Mouse (Mus musculus) cerebellum, postnatal 36 days (tissue): ENCODE data around the gene Trpc7.

Source experiments
- DNase-seq, 2 experiments: peaks; one replicate each; pipeline ENCODE4 v3.0.0; 2021 to 2022; ENCODE audit warnings: mixed read lengths in 2 of 2

Trpc7 gene

DNA sequence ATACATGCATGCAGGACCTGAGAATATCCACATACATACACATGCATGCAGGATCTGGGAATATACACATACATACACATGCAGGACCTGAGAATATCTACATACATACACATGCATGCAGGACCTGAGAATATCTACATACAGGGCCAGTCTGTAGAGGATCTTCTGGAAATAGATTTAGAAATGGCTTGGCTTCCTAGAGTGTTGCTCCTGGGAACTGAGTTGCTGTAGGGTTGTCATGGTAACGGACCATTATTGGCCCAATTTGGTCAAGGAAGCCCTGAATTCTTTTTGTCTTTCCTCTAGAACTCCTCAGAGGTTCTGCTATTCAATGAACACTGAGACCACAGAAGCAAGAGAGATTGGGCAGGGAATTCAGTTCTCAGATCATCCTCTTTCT is 113.2 kb downstream of the Trpc7 start:
- no peak for DNase-seq

DNA sequence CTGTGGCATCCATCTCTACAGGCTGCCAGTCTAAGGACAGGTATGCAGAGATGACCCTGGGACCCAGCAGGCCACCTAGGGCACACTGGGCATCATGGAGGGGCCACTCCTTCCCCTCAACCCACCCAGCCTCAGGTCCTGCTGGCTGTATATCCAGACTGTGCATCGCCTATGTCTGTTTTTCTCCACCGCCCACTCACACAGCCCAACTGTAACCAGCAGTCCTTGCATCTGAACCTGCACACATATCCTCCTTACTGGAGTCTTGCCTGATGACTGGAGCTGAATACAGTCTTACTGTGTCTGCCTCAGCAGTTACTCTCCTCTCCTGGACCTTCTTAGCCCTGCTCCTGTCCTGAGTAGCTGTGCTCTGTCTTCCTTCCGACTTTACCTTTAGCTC is 114.1 kb downstream of the Trpc7 start:
- no peak for DNase-seq

DNA sequence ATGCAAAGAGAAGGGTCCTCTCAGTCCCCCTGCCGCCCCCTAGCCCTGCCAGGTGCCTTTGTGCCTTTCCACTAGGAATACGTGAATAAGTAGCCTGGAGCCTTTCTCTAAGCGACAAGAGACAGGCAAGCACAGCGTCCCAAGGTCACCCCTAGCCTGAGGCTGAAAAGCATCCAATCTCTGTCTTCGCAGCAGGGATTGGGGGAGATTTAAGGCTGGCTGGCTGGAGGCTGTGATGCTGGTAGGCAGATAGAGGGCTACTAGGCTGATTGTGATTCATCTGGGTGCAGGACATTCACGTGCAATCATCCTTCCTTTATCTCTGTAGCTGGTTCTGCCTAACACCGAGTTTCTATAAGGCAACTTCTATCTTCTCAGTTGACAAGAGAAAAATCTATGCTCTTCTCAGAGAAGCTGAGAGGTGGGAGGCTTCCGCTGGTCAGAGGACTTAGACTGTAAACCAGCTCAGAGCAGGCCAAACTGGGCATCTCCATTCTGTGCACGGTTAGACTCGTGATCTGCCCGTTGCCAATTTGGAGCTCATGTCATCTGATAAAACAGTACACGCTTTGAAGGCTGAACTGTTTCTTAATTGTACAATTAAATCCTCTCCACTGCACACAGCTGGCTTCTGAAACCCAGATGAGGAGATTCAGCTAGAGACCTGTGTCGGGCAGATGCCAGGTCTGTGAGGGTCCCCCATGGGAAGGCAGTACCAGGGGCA is 114.9 kb downstream of the Trpc7 start:
- DNase-seq, result no peak

DNA sequence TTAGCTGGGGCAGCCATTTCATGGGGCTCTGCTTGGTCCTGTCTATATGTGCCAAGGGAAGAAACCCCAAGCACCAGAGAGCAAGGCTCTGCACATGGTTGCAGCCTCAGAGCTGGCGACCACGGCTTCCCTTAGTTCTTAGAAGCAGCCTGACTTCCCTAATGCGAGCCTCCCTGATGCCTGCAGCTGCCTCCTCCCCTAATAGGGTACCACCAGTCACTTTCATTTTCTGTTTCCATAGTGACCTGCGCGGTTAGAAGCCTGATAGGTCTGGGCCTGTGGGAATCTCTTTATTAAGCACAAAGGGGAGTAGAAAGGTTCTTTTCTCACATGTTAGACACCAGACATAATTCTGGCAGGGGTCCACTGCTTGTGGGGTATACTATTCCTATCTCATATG is 121.5 kb downstream of the Trpc7 start:
- no peak for DNase-seq

DNA sequence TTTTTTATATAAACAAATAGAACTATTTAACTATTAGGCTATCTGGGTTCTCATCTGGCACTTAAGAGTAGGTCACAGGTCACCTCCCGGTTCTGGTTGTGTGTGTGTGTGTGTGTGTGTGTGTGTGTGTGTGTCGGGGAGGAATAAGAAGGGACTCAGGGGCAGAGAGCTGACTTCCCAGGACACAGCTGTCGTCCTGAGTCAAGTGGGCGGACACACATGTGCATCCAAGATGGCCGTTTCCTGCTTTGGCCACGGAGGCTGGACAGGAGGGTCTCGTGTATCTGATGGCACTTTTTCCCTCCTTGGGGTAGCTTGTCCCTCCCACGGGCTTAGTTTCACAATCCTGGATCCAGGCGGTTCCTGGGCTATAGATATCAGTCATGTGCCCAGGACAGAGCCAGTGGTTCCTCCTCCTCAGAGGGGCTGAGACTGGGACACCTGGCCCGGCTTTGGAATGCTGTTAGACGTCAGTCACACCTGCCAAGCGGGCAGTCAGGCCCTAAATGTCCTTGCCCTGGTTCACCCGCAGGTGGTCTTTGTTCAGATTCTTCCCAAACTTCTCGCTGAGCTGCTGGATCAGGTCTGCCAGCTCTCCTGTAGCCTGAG is 122.4 kb downstream of the Trpc7 start:
- no peak for DNase-seq

DNA sequence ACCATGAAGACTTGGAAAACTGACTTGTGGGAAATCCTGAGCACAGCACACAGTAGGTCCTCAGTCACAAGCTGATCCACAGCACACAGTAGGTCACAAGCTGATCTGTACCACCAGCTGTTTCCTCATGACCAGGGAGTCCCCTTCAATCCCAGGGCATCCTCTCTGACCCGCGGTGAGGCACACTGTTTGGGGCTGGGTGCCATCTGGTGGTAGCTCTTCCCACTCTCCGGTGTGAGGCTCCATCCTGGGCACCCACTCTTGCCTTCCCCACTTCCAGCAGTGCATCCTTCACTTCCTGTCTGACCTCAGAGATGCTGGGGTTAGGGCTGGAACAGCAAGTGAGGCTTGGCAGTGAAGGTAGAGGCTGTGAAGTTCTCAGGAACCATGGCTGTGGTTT is 123.2 kb downstream of the Trpc7 start:
- DNase-seq, result no peak

DNA sequence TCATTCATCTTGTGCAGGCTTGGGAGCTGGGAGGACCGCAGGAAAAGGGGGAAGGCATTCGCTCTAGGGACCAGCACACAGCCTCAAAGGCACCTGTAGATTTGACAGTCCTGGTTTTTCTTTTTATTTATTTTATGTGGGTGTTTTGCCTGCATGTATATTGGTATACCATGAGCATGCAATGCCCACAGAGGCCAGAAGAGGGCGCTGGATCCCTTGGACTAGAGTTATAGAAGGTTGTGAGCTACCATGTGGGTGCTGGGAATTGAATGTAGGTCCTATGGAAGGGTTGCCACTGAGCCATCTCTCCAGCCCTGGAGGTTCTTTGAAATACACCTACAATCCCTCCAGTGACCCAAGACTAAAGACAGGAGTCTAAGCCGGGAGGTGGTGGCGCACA is 125.0 kb downstream of the Trpc7 start:
- DNase-seq, result no peak

DNA sequence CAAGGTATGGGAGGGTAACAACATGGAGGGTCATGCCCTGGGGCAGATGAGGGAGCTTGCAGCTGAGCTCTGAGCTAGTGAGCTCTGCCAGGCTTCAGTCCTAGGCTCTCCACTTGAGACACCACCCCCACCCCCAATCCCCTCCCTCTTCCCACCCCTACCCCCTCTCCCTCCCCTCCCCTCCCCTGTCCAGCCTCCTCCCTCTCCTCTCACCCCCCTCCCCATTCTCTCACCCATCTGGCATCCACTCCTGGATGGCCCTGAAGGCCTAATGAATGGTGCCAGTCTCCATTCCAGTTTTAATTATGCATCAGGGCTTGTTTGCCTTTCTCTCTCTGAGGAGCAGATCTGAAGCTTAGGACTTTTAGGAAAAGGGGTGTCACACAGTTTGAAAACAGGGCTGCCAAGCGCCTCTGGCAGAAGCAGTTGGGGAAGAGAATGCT is 125.6 kb downstream of the Trpc7 start:
- no peak for DNase-seq

DNA sequence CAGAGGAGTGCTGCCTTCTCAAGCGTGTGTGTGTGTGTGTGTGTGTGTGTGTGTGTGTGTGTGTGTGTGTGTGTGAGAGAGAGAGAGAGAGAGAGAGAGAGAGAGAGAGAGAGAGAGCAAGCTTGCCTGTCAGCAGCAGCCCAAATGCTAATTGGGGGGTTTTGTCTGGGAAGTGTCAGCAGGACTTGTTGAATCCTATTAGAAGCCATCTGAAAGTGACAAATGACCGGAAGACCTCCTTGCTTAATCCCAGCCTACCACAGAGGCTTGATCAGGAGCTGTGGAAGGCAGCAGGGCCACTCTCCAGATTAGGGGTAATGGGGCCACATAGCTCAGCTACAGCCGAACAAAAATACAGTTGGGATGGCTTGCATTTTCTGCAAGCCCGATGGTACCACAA is 126.4 kb downstream of the Trpc7 start:
- no peak for DNase-seq

DNA sequence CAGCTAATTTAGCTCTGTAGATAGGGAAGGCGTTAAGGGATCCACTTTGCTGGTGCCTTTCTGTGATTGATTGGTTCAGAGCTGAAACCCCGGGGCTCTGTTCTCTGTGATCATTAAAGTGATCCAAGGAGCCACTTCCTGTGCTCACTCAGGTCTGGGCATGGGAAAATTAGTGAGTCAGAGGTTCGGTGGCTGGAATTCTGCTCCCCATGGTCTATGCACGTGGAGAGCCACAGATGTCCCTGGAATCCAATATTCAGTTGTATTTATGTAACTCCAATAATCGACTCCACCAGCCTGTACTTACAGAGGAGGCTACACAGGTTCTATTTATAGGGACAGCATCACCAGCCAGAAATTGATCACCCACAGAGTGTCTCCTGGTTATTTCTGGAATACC is 129.6 kb downstream of the Trpc7 start:
- no peak for DNase-seq

DNA sequence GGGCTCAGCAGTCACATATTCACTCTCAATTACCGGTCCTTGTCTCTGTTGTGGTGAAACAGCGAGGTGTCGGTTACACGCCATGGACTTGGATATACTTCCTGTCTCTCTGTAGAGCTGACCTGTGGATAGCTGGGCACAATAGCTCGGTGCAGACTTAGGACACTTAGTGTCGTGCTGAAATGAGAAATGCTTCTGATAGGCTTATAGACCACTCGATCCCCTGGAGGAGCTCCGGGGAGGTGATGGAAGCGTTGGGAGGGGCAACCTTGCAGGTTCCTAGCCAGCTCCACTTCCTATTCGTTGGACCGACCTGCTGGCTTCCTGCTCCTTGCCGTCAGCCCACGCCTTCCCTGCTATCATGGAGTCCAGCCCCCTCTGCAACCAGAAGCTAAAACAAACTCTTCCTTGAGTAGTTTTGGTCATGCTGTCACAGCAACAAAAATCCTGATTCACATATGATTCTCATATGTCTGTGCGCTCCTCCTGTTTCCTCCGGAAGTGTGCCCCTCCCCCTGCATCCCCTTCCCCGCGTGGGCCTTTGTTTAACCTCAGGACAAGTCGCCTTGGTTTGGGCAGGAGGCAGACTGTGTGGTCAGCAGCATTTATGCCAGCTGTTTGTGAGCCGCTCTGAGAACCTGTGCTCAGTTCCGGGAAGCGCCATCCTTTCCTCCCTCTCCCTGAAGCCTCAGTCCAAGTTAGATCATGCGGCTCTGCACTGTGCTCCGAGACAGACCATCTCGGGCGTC is 130.3 kb downstream of the Trpc7 start:
- no peak for DNase-seq

DNA sequence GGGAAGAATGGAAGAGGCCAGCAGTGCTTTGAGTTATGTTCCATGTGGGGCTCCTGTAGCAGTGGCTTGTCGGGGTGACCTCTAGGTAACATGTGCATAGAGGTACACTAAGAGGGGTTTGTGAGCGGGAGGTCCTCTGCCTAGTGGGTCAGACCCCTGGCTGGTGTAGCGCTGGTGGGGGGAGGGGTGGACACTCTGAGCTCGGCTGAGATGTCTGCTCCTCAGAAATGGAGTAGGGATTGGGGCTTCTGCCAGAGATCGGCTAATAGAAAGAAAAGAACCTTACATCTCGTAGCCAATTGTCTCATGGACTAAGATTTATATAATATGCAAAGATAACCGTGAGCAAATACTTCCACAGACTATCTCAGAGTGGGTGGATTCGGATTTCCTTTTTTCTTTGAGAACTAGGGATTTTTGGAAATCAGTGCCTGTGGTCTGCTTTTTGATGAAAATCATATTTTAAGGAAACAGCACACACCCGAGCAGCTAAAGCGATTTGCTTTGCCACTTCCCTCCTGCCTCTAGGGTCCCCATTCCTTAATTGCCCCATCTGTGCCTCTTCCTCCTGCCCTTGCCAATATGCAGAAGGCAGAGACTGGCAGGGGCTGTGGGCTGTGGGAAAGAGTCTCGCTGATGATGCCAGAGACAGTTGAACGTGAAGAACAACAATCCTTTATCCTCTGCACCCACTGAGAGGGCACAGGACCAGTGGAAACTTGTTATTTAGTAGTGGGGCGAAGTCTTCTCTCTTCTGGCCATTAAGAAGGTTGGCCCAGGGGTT is 133.2 kb downstream of the Trpc7 start:
- no peak for DNase-seq

DNA sequence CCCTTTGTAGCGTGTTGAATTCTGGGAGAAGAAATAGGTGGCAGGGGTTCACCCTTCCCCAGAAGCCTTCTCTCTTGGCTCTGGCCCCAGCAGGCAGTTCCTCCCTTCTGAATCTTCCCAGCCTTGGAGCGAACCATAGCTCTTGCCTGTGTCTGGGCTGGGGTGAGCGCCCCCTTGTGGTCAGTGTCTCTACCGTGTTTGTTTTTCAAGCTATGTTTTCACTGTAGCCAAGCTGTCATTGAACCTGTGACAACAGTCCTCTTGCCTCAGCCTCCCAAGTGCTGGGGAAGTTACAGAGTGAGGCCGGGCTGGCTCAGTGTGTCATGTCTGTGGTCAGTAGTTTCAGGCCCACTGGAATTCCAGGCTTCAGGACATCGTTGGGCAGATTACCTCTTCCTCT is 137.3 kb downstream of the Trpc7 start:
- peak; percentile 75 to 79 for DNase-seq

DNA sequence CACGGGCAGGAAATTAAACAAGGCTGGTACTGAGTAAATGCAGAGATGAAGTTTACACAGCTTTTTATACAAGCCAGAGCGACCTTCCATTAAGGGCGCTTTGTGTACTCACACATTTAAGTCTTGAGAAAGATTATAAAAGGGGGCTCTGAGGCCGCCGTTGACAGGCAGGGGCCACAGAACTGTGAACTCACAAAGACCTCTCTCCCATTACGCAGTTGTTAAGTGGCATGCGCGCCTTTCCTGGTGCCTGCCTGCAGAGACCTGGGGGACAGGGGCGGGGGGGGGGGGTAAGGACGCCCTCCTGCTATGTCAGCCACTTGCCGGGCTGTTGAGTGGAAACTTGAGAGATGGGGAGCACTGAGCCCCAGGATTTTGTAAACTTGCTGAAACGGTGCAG is 138.6 kb downstream of the Trpc7 start:
- no peak for DNase-seq

DNA sequence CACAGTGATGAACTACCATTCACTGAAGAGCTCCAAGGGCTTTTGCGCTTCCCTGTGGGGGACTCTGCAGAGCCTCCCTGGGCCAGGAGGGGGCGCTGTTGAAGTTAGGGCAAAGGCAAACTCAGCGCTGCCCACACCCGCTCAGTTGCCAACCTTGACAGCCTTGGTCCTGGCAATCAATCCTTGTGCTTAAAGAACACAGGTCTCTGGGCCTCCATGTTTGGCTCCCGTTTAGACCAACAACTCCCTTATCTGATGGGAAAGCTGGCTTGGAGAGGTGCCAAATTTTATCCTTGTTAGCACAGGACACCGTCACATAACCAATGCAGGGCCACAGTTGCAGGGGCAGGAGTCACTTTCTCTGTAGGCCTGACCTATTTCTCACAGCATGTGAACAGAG is 139.9 kb downstream of the Trpc7 start:
- no peak for DNase-seq

DNA sequence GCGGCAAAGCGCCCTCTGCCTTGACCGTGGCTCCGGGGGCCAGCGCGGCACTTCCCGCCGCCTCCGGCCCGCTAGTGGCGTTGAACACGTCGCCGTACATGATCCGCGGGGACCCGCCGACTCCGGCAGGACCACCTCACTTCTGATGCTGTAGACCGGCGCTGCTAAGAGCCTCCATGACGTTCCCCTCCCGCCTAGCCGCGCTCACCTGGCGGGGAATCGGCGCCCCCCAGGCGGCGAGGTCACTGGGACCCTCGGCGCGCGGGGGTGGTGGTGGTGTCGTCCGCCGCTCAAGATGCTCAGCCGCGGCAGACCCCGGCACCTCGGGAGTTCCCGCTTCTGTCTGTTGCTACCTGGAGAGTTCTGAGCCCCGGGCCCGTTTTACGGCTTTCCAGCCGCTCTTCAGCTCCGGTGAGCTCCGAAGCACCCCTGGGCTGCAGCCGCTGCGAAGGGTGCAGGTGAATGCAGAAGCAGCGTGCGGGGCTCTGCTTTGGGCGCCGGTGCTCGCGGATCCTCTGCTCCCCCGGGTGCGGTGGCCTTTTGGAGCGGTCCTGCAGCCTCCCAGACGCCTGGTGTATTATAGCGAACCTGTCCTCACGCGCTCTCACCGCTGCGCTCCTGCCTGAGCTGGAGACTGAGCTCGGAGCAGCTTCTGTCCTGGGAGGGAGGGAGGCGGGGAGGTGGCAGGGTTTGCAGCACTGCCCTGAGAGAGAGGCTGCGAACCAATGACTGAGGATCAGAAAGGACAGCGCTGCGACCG is 142.4 kb downstream of the Trpc7 start, which contains the start of gene Gm45623:
Gm45623 (minus strand) TSS at position 636 of the 760 bp plus-strand sequence.
- DNase-seq, result no peak

DNA sequence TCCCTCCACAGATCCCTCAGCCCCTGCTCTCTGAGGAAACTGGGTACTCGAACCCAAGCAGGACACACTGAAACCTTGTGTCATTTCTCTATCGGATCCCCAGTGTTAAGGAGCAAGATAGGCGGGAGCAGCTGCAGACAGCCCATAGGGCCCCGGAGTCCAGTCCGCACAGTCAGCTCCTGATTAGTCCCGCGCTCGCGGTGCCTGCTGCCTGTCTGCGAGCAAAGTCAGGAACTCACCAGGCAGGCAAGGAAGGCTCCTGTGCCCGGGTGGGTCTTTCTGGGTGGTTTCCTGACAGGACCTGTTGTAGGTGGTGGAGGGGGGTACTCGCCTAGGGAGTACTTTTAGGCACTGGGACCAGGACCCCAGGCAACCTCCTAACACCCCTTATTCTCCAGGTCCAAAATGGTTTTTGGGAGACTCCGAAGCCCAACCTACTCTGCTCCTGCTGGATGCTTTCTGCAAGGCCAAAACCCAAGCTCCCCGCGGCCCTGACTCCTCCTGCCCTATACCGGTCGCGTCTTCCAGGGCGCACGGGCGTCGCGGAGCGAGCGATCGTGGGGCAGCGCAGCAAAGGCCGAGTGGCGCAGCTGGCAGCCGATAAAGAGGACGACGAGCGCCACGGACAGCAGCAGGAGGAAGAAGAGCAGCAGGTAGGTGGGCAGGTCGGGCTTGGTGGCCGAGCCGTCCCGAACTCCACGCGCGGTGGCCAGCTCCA is 143.2 kb downstream of the Trpc7 start:
- no peak for DNase-seq

DNA sequence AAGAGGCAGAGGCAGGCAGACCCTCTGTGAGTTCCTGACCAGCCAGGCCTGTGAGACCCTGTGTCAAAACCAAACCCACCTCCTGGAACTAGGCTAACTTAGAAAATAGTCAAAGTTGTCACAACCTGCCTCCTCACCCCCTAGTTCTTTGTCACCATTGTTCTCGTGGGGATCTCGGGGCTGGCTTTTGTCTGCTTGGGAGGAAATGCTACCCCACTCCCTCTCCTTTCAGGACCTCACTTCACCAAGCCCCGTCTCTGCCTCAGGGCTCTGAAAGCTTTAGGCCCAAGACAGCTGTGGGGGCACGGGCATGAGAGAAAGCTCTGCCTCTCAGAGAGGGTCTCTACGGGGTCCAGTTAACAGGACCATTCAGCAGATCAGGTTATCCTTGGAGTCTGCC is 144.0 kb downstream of the Trpc7 start:
- DNase-seq, result no peak

DNA sequence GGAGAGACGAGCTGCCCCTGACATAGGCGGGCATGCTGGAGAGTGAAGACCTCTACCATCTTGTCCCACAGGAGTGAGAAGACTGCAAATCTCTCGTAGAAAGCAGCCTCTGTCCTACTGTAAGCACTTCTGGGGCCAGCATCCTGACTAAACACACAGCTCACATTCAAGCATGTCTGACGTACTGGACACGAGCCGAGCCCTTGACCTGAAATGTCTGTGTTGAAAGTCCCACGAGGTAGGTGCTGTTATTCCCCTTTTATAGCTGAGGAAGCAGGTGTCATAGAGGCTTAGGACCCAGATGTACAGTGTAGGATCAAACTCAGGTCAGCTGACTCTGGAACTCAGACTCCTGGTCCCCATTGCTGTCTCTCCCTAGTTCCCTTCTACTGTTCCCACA is 146.4 kb downstream of the Trpc7 start:
- DNase-seq, result no peak

DNA sequence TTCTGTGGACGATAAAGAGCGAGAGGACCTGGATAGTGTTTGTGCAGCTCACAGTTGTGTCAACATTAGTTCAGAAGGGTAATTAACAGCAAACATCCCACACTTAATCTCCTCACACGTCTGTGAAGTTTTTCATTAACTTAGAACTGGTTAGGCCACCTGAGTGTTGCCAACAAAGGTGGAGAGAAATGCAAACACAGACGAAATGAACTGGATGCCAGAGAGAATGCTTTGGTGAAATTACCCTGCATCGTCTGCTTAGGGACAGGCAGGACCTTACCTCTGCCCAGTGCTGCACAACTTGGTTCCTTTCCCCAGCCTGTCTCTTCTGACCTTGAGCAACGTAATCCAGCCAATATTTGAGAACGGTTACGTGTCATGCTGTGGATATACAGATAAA is 148.2 kb downstream of the Trpc7 start:
- DNase-seq, result no peak

DNA sequence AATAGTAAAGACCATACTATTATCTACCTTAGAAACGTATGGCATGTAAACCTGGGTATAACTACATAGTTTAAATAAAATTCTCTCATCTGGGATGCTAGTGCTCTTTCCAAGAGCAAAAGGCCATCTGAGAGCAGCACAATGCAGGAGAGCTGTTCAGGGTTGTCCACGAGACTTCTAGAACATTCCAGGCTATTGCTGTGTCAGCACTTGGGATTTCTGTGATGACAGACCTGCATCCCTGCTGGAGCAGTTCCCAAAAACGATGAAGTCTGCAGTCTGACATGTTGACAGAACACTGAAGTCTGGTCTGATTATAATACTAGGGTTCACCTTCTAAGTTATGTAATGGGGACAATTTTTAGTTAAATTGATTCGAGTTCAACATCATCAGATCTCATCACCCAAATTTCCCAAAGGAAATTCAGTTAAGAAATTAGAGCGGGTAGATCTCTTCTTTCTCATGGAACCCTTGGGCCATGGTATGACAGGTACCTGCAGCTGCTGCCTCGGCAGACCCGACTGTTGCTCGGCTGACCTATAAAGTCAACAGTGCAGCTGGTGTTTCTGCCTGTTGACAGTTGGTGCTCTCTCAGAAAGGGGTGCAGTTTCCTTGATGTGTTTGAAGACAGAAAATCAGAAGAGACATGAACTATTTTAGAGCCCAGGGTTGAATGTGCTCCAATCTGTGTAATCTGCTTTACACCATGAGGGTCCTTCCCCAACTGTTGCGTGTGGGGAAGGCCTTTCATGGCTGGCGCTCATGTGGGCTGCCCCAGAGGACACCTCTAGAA is 148.9 kb downstream of the Trpc7 start:
- no peak for DNase-seq
